Mouse (Mus musculus): ENCODE results near the gene Insig2. TPM values are rescaled to one million over a fixed set of nuclear protein-coding genes. Genes with fewer than 3 reads are reported as not detected.

The Insig2 gene
- total RNA-seq, 2 experiments from 2014 or later, result 48.0 to 55.9 TPM

Other genes starting within 250 kb of the Insig2 start
- 10 to 100 TPM; 16.0 to 16.2 TPM for gene Ccdc93, start 98.5 kb upstream of the Insig2 start, total RNA-seq (2021)
- not detected for gene Htr5b, start 195.9 kb upstream of the Insig2 start, total RNA-seq (2021)
- 10 to 100 TPM; 16.2 to 20.2 TPM for gene Ddx18, start 235.4 kb upstream of the Insig2 start, total RNA-seq (2021)